Mouse (Mus musculus): Measurements from ENCODE around the gene Prkcd. TPM values are rescaled to one million over a fixed set of nuclear protein-coding genes. Genes with fewer than 3 reads are reported as not detected.
A peak's percentile ranks its signal among the peaks of the same experiment; 100 is the strongest.
"Not testable (repeated sequence)": the region's sequence is repeated elsewhere in the genome, so short reads cannot be mapped to it uniquely, and the experiment has no call there.

Prkcd gene
- polyA plus RNA-seq, 1 experiment = 177 TPM

GRCm38 (mm10) chr14:30584497-30585251, 41.3 kb downstream of the Prkcd start:
- Histone ChIP-seq H3K4me1 (ENCODE audit: control insufficient read depth, insufficient read depth, low read length) (peaks cover under 1% of the 10 kb centered on the region; the same call in 1 of the 2 replicates), H3K27ac (ENCODE audit: control insufficient read depth, insufficient read depth, low read depth, low read length, poor library complexity) (no peak overlapping the region), H3K4me3 (replicated peaks; ENCODE audit: control insufficient read depth, low read depth, low read length) (no peak overlapping the region)
- TF ChIP-seq CTCF (IDR thresholded peaks at IDR 0.05; ENCODE audit: control insufficient read depth, insufficient read depth, low read length) (no peak), POLR2A (IDR thresholded peaks at IDR 0.05; ENCODE audit: borderline replicate concordance, control insufficient read depth, low read depth, low read length) (no peak)
- 62% methylated on average over 19 of the region's 19 CpGs for WGBS

- WGBS = 59% methylated on average over 2 of the region's 2 CpGs
- peaks cover 2% of the 10 kb centered on the region; the same call in 1 of the 2 replicates for H3K4me1 ChIP-seq (ENCODE audit: control insufficient read depth, insufficient read depth, low read length)
- no peak overlapping the region for H3K27ac ChIP-seq (ENCODE audit: control insufficient read depth, insufficient read depth, low read depth, low read length, poor library complexity)
- TF ChIP-seq POLR2A (IDR thresholded peaks at IDR 0.05; ENCODE audit: borderline replicate concordance, control insufficient read depth, low read depth, low read length) (no peak), CTCF (IDR thresholded peaks at IDR 0.05; ENCODE audit: control insufficient read depth, insufficient read depth, low read length) (no peak)
- no peak overlapping the region for H3K4me3 ChIP-seq (replicated peaks; ENCODE audit: control insufficient read depth, low read depth, low read length)
These were observed 41.9 kb downstream of the Prkcd start for GRCm38 (mm10) chr14:30584077-30584476.

GRCm38 (mm10) chr14:30581238-30581637, 44.8 kb downstream of the Prkcd start:
- Histone ChIP-seq H3K4me3 (replicated peaks; ENCODE audit: control insufficient read depth, low read depth, low read length) (no peak overlapping the region), H3K4me1 (ENCODE audit: control insufficient read depth, insufficient read depth, low read length) (peaks cover 4% of the 10 kb centered on the region), H3K27ac (ENCODE audit: control insufficient read depth, insufficient read depth, low read depth, low read length, poor library complexity) (no peak overlapping the region)
- WGBS = 70% methylated on average over 1 of the region's 1 CpGs
- no peak for TF ChIP-seq POLR2A (IDR thresholded peaks at IDR 0.05; ENCODE audit: borderline replicate concordance, control insufficient read depth, low read depth, low read length)
- TF ChIP-seq CTCF (IDR thresholded peaks at IDR 0.05; ENCODE audit: control insufficient read depth, insufficient read depth, low read length) = no peak

GRCm38 (mm10) chr14:30579882-30580281, 46.1 kb downstream of the Prkcd start:
- no peak overlapping the region for H3K27ac ChIP-seq (ENCODE audit: control insufficient read depth, insufficient read depth, low read depth, low read length, poor library complexity)
- WGBS = 17% methylated on average over 5 of the region's 5 CpGs

GRCm38 (mm10) chr14:30579180-30579579, 46.8 kb downstream of the Prkcd start:
- WGBS = 10% methylated on average over 5 of the region's 5 CpGs
- TF ChIP-seq POLR2A (IDR thresholded peaks at IDR 0.05; ENCODE audit: borderline replicate concordance, control insufficient read depth, low read depth, low read length) (no peak), CTCF (IDR thresholded peaks at IDR 0.05; ENCODE audit: control insufficient read depth, insufficient read depth, low read length) (no peak)
- peaks cover 4% of the 10 kb centered on the region for H3K4me1 ChIP-seq (ENCODE audit: control insufficient read depth, insufficient read depth, low read length)
- H3K4me3 ChIP-seq (replicated peaks; ENCODE audit: control insufficient read depth, low read depth, low read length) = no peak overlapping the region
- peak overlapping the region; percentile 54 for H3K27ac ChIP-seq (ENCODE audit: control insufficient read depth, insufficient read depth, low read depth, low read length, poor library complexity)

More at GRCm38 (mm10) chr14:30579882-30580281, 46.1 kb downstream of the Prkcd start:
- peaks cover 4% of the 10 kb centered on the region for H3K4me1 ChIP-seq (ENCODE audit: control insufficient read depth, insufficient read depth, low read length)
- H3K4me3 ChIP-seq (replicated peaks; ENCODE audit: control insufficient read depth, low read depth, low read length) = no peak overlapping the region
- TF ChIP-seq CTCF (IDR thresholded peaks at IDR 0.05; ENCODE audit: control insufficient read depth, insufficient read depth, low read length) = no peak
- TF ChIP-seq POLR2A (IDR thresholded peaks at IDR 0.05; ENCODE audit: borderline replicate concordance, control insufficient read depth, low read depth, low read length) = no peak

- not testable (repeated sequence) for H3K4me1 ChIP-seq (ENCODE audit: control insufficient read depth, insufficient read depth, low read length)
- WGBS = 15% methylated on average over 10 of the region's 12 CpGs
These were observed 48.5 kb downstream of the Prkcd start for GRCm38 (mm10) chr14:30577303-30578062.

GRCm38 (mm10) chr14:30576260-30576659, 49.8 kb downstream of the Prkcd start:
- 0 out of 2 replicates have a peak overlapping the region, but pooled peaks have one; percentile 3 for H3K27ac ChIP-seq (ENCODE audit: control insufficient read depth, insufficient read depth, low read depth, low read length, poor library complexity)

More at GRCm38 (mm10) chr14:30577303-30578062, 48.5 kb downstream of the Prkcd start:
- H3K4me3 ChIP-seq (replicated peaks; ENCODE audit: control insufficient read depth, low read depth, low read length) = not testable (repeated sequence)
- H3K27ac ChIP-seq (ENCODE audit: control insufficient read depth, insufficient read depth, low read depth, low read length, poor library complexity) = peak overlapping the region; percentile 38

GRCm38 (mm10) chr14:30575791-30576190, 50.2 kb downstream of the Prkcd start:
- TF ChIP-seq POLR2A (IDR thresholded peaks at IDR 0.05; ENCODE audit: borderline replicate concordance, control insufficient read depth, low read depth, low read length) (no peak), CTCF (IDR thresholded peaks at IDR 0.05; ENCODE audit: control insufficient read depth, insufficient read depth, low read length) (no peak)
- H3K27ac ChIP-seq (ENCODE audit: control insufficient read depth, insufficient read depth, low read depth, low read length, poor library complexity) = 0 out of 2 replicates have a peak overlapping the region, but pooled peaks have one; percentile 3
- H3K4me1 ChIP-seq (ENCODE audit: control insufficient read depth, insufficient read depth, low read length) = peaks cover 4% of the 10 kb centered on the region
- 52% methylated on average over 7 of the region's 7 CpGs for WGBS
- no peak overlapping the region for H3K4me3 ChIP-seq (replicated peaks; ENCODE audit: control insufficient read depth, low read depth, low read length)

More at GRCm38 (mm10) chr14:30576260-30576659, 49.8 kb downstream of the Prkcd start:
- TF ChIP-seq POLR2A (IDR thresholded peaks at IDR 0.05; ENCODE audit: borderline replicate concordance, control insufficient read depth, low read depth, low read length) (no peak), CTCF (IDR thresholded peaks at IDR 0.05; ENCODE audit: control insufficient read depth, insufficient read depth, low read length) (no peak)
- no peak overlapping the region for H3K4me3 ChIP-seq (replicated peaks; ENCODE audit: control insufficient read depth, low read depth, low read length)
- WGBS = 46% methylated on average over 5 of the region's 5 CpGs
- H3K4me1 ChIP-seq (ENCODE audit: control insufficient read depth, insufficient read depth, low read length) = peaks cover 4% of the 10 kb centered on the region

Measured in bone marrow, adult 2 months (tissue).